ENCODE assay signal across 13 mouse cellular contexts in the genomic region with DNA sequence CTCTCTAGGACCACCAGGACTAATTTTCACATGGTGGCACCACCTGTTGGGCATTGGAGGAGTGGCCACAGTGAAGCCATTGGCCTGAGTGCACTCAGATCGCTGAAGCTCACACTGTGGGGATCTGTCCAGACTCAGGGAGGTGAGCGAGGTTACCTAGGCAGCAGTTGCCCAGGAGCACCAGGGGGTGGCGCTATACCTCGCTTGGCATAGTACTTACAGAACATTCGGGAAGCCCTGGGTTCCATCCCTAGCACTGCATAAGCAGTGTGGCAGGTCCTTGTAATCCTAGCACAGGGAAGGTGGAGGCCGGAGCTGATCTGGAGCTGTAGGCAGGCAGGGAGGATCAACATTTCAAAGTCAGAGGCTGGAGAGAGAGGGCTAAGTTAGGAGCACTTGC. TPM values are rescaled to one million over a fixed set of nuclear protein-coding genes. Genes with fewer than 3 reads are reported as not detected.
DNase-seq lines count a peak whose midpoint lies in the region; ATAC-seq and TF ChIP-seq lines count a peak whose summit lies in the region.
"Had no signal": no experiment of that assay in that cellular context is flagged by ENCODE, and none has a peak within 500 bp of the region (broad histone marks: within the 10 kb centered on the region; RNA-seq: fewer than 3 reads in every experiment).

No protein-coding gene starts in this region.

- no peaks in the 10 kb centered on the region for H3K9me3 ChIP-seq in lung, postnatal 0 days (ENCODE audit: low read length)
- H3K9me3 ChIP-seq: embryonic facial prominence, embryonic 15.5 days; G1E; hindbrain, embryonic 15.5 days; limb, embryonic 15.5 days had no signal

- no peaks in the 10 kb centered on the region; the same call in 1 of the 2 replicates for H3K4me1 ChIP-seq in lung, postnatal 0 days (ENCODE audit: insufficient read depth, low read depth, low read length)

- no peak for TF ChIP-seq EP300 in lung, postnatal 0 days (IDR thresholded peaks at IDR 0.05)

- intact Hi-C loops in left cerebral cortex, postnatal 14 days (cut with DNase I): no loop called here

- no peak overlapping the region for H3K27ac ChIP-seq in lung, postnatal 0 days (ENCODE audit: low read length)
- H3K27ac ChIP-seq: embryonic facial prominence, embryonic 15.5 days; hindbrain, embryonic 15.5 days; limb, embryonic 15.5 days had no signal

- TF ChIP-seq CTCF in lung, postnatal 0 days (IDR thresholded peaks at IDR 0.05): peak; percentile 63

- 34% methylated on average over 6 of the region's 6 CpGs for WGBS in lung, postnatal 0 days

- DNase-seq in cerebellum, postnatal 25 days: peak; percentile 29 to 49
- DNase-seq in cerebellum, adult 8-10 months: no peak
- DNase-seq in lung, postnatal 0 days (ENCODE audit: low spot score): no peak
- no peak for DNase-seq in lung, postnatal 10 days
- DNase-seq in embryo, embryonic 11 days: peak; percentile 12
- peak; percentile 51 for DNase-seq in splenic B cell, adult 2 months (ENCODE audit: low read depth, low spot score)
- no peak for DNase-seq in gastrocnemius, postnatal 25 days
- DNase-seq in left cerebral cortex, postnatal 14 days (ENCODE audit: low spot score in 2 of 2): no peak

- no peaks in the 10 kb centered on the region for H3K27me3 ChIP-seq in lung, postnatal 0 days (replicated peaks; ENCODE audit: insufficient read depth, low read length)
- no peaks in the 10 kb centered on the region for H3K27me3 ChIP-seq in splenic B cell, adult 2 months (ENCODE audit: control insufficient read depth, insufficient read depth, low read length, poor library complexity, severe bottlenecking)
- H3K27me3 ChIP-seq: embryonic facial prominence, embryonic 15.5 days; hindbrain, embryonic 15.5 days; limb, embryonic 15.5 days had no signal

- H3K4me2 ChIP-seq in lung, postnatal 0 days (replicated peaks; ENCODE audit: low read depth, low read length): no peak overlapping the region
- H3K4me2 ChIP-seq: embryonic facial prominence, embryonic 15.5 days; hindbrain, embryonic 15.5 days; limb, embryonic 15.5 days had no signal

- no peaks in the 10 kb centered on the region for H3K36me3 ChIP-seq in lung, postnatal 0 days (ENCODE audit: insufficient read depth, low read length)
- H3K36me3 ChIP-seq in splenic B cell, adult 2 months (ENCODE audit: control insufficient read depth, insufficient read depth, low read length, poor library complexity, severe bottlenecking): no peaks in the 10 kb centered on the region
- H3K36me3 ChIP-seq: embryonic facial prominence, embryonic 15.5 days; hindbrain, embryonic 15.5 days; limb, embryonic 15.5 days had no signal

- no peak overlapping the region for H3K9ac ChIP-seq in lung, postnatal 0 days (replicated peaks; ENCODE audit: low read depth)
- H3K9ac ChIP-seq: embryonic facial prominence, embryonic 15.5 days; hindbrain, embryonic 15.5 days; limb, embryonic 15.5 days had no signal

- H3K4me3 ChIP-seq in lung, postnatal 0 days (ENCODE audit: low read depth, low read length): no peak overlapping the region
- H3K4me3 ChIP-seq: embryonic facial prominence, embryonic 15.5 days; hindbrain, embryonic 15.5 days; limb, embryonic 15.5 days had no signal

- no peak for ATAC-seq in lung, postnatal 0 days

RNA-seq across cellular contexts. Expression of a gene that starts 2.8 kb away (rescaled TPM):
- 110 and 128 TPM in 2 replicates for polyA plus RNA-seq in lung, postnatal 0 days (2015; fragmentation: Nextera tagmentation; extraction: Ambion mirVana)
- 10 to 100 TPM; 12.9 to 13.2 TPM for total RNA-seq in gastrocnemius, postnatal 25 days (2021)
- 10 to 100 TPM; 22.3 to 24.8 TPM for total RNA-seq in left cerebral cortex, postnatal 14 days (2021)

RNA-seq across cellular contexts. Expression of a gene that starts 10.8 kb away (rescaled TPM):
- 8.3 and 11.0 TPM in 2 replicates for polyA plus RNA-seq in lung, postnatal 0 days (2015; fragmentation: Nextera tagmentation; extraction: Ambion mirVana)
- 1 to 10 TPM; 2.8 to 6.3 TPM for total RNA-seq in gastrocnemius, postnatal 25 days (2021)
- total RNA-seq in left cerebral cortex, postnatal 14 days (2021): under 1 TPM; 0.51 to 0.75 TPM
- total RNA-seq: G1E had no signal
- polyA plus RNA-seq: G1E had no signal

RNA-seq across cellular contexts. Expression of a gene that starts 14.3 kb away (rescaled TPM):
- polyA plus RNA-seq in lung, postnatal 0 days (2015; fragmentation: Nextera tagmentation; extraction: Ambion mirVana): 154 and 157 TPM in 2 replicates
- total RNA-seq in gastrocnemius, postnatal 25 days (2021): 100 to 1,000 TPM; 409 to 410 TPM
- 100 to 1,000 TPM; 436 to 453 TPM for total RNA-seq in left cerebral cortex, postnatal 14 days (2021)

RNA-seq across cellular contexts. Expression of a gene that starts 47.5 kb away (rescaled TPM):
- 2.0 TPM in 1 of 2 replicates, not detected in the other for polyA plus RNA-seq in lung, postnatal 0 days (2015; fragmentation: Nextera tagmentation; extraction: Ambion mirVana)
- 1 to 10 TPM in 1 of 2 experiments, not detected in 1; 3.8 TPM for total RNA-seq in gastrocnemius, postnatal 25 days (2021)
- total RNA-seq in left cerebral cortex, postnatal 14 days (2021): not detected
- total RNA-seq: G1E; neutrophil, adult 5-6 weeks had no signal
- polyA plus RNA-seq: G1E had no signal

RNA-seq across cellular contexts. Expression of a gene that starts 50.0 kb away (rescaled TPM):
- 7.3 and 8.6 TPM in 2 replicates for polyA plus RNA-seq in lung, postnatal 0 days (2015; fragmentation: Nextera tagmentation; extraction: Ambion mirVana)
- 10 to 100 TPM; 15.9 to 20.9 TPM for total RNA-seq in gastrocnemius, postnatal 25 days (2021)
- total RNA-seq in left cerebral cortex, postnatal 14 days (2021): 10 to 100 TPM; 23.2 to 24.5 TPM

Comparison
In these comparisons a context has a peak if more than half of its experiments do, and no peak if none do; other contexts are left out.
1. DNase-seq: peak in cerebellum, postnatal 25 days (2 of 2), embryo, embryonic 11 days (single experiment) and splenic B cell, adult 2 months (single experiment); none in cerebellum, adult 8-10 months (single experiment), lung, postnatal 0 days (single experiment), lung, postnatal 10 days (single experiment), gastrocnemius, postnatal 25 days (single experiment) and left cerebral cortex, postnatal 14 days (0 of 2).